Comparison of ENCODE assay signal across 9 mouse cellular contexts in the genomic region with DNA sequence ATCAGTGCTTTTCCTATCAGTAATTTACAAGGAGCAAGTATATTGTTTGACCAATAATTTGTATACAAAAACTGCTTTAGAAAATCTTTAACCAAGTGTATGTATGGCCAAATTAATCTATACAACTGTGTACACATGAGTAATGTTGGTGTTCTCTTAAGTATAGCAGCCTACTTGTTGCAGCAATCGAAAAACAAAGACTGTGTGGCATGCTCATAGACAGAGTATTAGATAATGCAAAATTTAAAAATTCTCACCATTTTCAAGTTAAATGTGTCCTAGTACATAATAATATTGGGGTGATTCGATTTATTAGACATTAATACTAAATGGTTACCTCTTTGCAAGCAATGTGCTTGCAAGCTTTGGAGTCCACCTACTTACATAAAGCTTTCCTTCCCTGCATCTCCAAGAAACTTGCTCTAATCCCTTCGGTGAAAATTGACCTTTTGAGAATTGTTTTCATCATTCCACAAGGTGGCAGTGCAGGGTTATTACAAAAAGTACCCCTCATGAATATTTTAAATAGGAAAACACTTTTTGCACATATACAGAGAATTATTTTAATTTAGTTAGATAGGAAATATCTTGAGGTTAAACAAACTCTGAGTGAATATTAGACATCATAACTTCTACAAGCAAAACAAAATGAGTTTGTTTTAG.
DNase-seq lines count a peak whose midpoint lies in the region; ATAC-seq and TF ChIP-seq lines count a peak whose summit lies in the region.
"Had no signal": no experiment of that assay in that cellular context is flagged by ENCODE, and none has a peak within 500 bp of the region (broad histone marks: within the 10 kb centered on the region; RNA-seq: fewer than 3 reads in every experiment).

No protein-coding gene starts in this region.

- H3K27me3 ChIP-seq in kidney, adult 2 months (replicated peaks; ENCODE audit: control insufficient read depth, insufficient read depth, low read length) = no peaks in the 10 kb centered on the region
- H3K27me3 ChIP-seq in kidney, embryonic 15.5 days = no peaks in the 10 kb centered on the region
- H3K27me3 ChIP-seq: megakaryocyte, embryonic 14.5 days had no signal

- no peak for TF ChIP-seq CTCF in kidney, adult 2 months (conservative IDR thresholded peaks at IDR 0.05; ENCODE audit: insufficient read depth, insufficient read length, low read depth, low read length)

- H3K4me2 ChIP-seq in kidney, embryonic 15.5 days = no peak overlapping the region

- no peak for ATAC-seq in kidney, embryonic 15.5 days (replicated peaks; ENCODE audit: low FRiP score)
- ATAC-seq in granulocyte monocyte progenitor cell, adult 5-6 weeks (replicated peaks; ENCODE audit: poor library complexity, severe bottlenecking) = no peak

- no peaks in the 10 kb centered on the region for H3K36me3 ChIP-seq in kidney, adult 2 months (ENCODE audit: control insufficient read depth, insufficient read depth, low read length)
- H3K36me3 ChIP-seq in kidney, embryonic 15.5 days = no peaks in the 10 kb centered on the region

- DNase-seq in kidney, adult 2 months = peak; percentile 1
- peak; percentile 28 to 40 for DNase-seq in right cerebral cortex, postnatal 10 days (ENCODE audit: low spot score in 2 of 2)
- no peak for DNase-seq in right cerebral cortex, postnatal 14 days
- peak; percentile 27 for DNase-seq in embryo, embryonic 11.5 days (ENCODE audit: low read depth, low spot score)
- DNase-seq in telencephalon, adult 2 months (ENCODE audit: low read depth, low spot score) = peak; percentile 31
- no peak for DNase-seq in heart, postnatal 4 days

- TF ChIP-seq POLR2A in kidney, adult 2 months (IDR thresholded peaks at IDR 0.05; ENCODE audit: low read depth, low read length) = no peak

- H3K4me1 ChIP-seq in kidney, adult 2 months (ENCODE audit: control insufficient read depth, insufficient read depth, low read length) = no peaks in the 10 kb centered on the region
- H3K4me1 ChIP-seq in kidney, embryonic 15.5 days = no peaks in the 10 kb centered on the region
- H3K4me1 ChIP-seq: megakaryocyte, embryonic 14.5 days had no signal

- 23% methylated on average over 3 of the region's 3 CpGs for WGBS in kidney, adult 2 months
- 30% methylated on average over 3 of the region's 3 CpGs for WGBS in kidney, embryonic 15.5 days

- H3K9ac ChIP-seq in kidney, embryonic 15.5 days = no peak overlapping the region

- no peak overlapping the region for H3K27ac ChIP-seq in kidney, adult 2 months (ENCODE audit: insufficient read depth, low read depth, low read length)
- H3K27ac ChIP-seq in kidney, embryonic 15.5 days = no peak overlapping the region

- H3K4me3 ChIP-seq in kidney, adult 2 months (ENCODE audit: insufficient read depth, low read depth, low read length) = no peak overlapping the region
- H3K4me3 ChIP-seq in kidney, embryonic 15.5 days (replicated peaks) = no peak overlapping the region
- H3K4me3 ChIP-seq: megakaryocyte, embryonic 14.5 days had no signal

- no peaks in the 10 kb centered on the region for H3K9me3 ChIP-seq in kidney, embryonic 15.5 days (replicated peaks)
- H3K9me3 ChIP-seq: megakaryocyte, embryonic 14.5 days had no signal

Comparison
In these comparisons a context has a peak if more than half of its experiments do, and no peak if none do; other contexts are left out.
1. DNase-seq: peak in kidney, adult 2 months (single experiment), right cerebral cortex, postnatal 10 days (2 of 2), embryo, embryonic 11.5 days (single experiment) and telencephalon, adult 2 months (single experiment); none in right cerebral cortex, postnatal 14 days (single experiment) and heart, postnatal 4 days (single experiment).